Mouse (Mus musculus) bone marrow, adult 2 months (tissue): ENCODE measurements around the gene H2-M10.4.

Source experiments
- CTCF ChIP-seq: fragments of 200-500 bp; IDR thresholded peaks from 2 replicates; pipeline ENCODE4 v1.5.1; 2011; ENCODE audit warnings: low read length, control low read depth; ENCODE audit not compliant: control insufficient read depth, insufficient read depth
- POLR2A ChIP-seq: fragments of 200-500 bp; IDR thresholded peaks from 2 replicates; pipeline ENCODE4 v1.6.1; 2011; ENCODE audit warnings: low read depth, mild to moderate bottlenecking, control low read depth, low read length, borderline replicate concordance; ENCODE audit not compliant: control insufficient read depth

- TF ChIP-seq POLR2A: no peak
- no peak for TF ChIP-seq CTCF
Observed at GRCm38 (mm10) chr17:36503910-36504309, 41.8 kb upstream of the H2-M10.4 start.
